Mouse (Mus musculus) thymus, adult 18-20 months (tissue): ENCODE measurements around the gene 6030445D17Rik.

Source experiments
- DNase-seq, 2 experiments: peaks; one replicate each; pipeline ENCODE4 v3.0.0; 2022; ENCODE audit warnings: mixed read lengths in 2 of 2

6030445D17Rik gene

GRCm38 (mm10) chr4:136462086-136462838, at the start of gene 6030445D17Rik:
6030445D17Rik (plus strand) TSS chr4:136462250.
- peak in 1 of 2 experiments; percentile 13 for DNase-seq

GRCm38 (mm10) chr4:136415477-136415876, 46.6 kb upstream of the 6030445D17Rik start:
- DNase-seq = no peak

- no peak for DNase-seq
These were observed 43.1 kb upstream of the 6030445D17Rik start for GRCm38 (mm10) chr4:136418962-136419361.

- DNase-seq = no peak
These were observed 42.7 kb upstream of the 6030445D17Rik start for GRCm38 (mm10) chr4:136419386-136419785.

- no peak for DNase-seq
These were observed 38.8 kb upstream of the 6030445D17Rik start, which contains the start of gene Htr1d for GRCm38 (mm10) chr4:136423224-136423623. Htr1d (plus strand) TSS chr4:136423524.

- no peak for DNase-seq
These were observed 37.7 kb upstream of the 6030445D17Rik start for GRCm38 (mm10) chr4:136424120-136424999.

- no peak for DNase-seq
These were observed 37.1 kb upstream of the 6030445D17Rik start for GRCm38 (mm10) chr4:136425000-136425288.

- DNase-seq = no peak
These were observed 31.3 kb upstream of the 6030445D17Rik start for GRCm38 (mm10) chr4:136430609-136431375.

- peak in 1 of 2 experiments; percentile 12 for DNase-seq
These were observed 30.7 kb upstream of the 6030445D17Rik start for GRCm38 (mm10) chr4:136431376-136431693.

- DNase-seq = no peak
These were observed 28.0 kb upstream of the 6030445D17Rik start for GRCm38 (mm10) chr4:136434029-136434428.

GRCm38 (mm10) chr4:136439106-136439505, 22.9 kb upstream of the 6030445D17Rik start:
- no peak for DNase-seq

- no peak for DNase-seq
These were observed 20.6 kb upstream of the 6030445D17Rik start for GRCm38 (mm10) chr4:136441354-136442043.

GRCm38 (mm10) chr4:136444561-136444960, 17.5 kb upstream of the 6030445D17Rik start:
- no peak for DNase-seq

- DNase-seq = no peak
These were observed 12.3 kb upstream of the 6030445D17Rik start for GRCm38 (mm10) chr4:136449795-136450194.

- no peak for DNase-seq
These were observed 11.8 kb upstream of the 6030445D17Rik start for GRCm38 (mm10) chr4:136450271-136450670.

GRCm38 (mm10) chr4:136451564-136451963, 10.5 kb upstream of the 6030445D17Rik start:
- DNase-seq = no peak

- DNase-seq = no peak
These were observed 9.8 kb upstream of the 6030445D17Rik start for GRCm38 (mm10) chr4:136452286-136452685.

GRCm38 (mm10) chr4:136452792-136453191, 9.3 kb upstream of the 6030445D17Rik start:
- DNase-seq = no peak

- peak in 1 of 2 experiments; percentile 35 for DNase-seq
These were observed 7.2 kb upstream of the 6030445D17Rik start for GRCm38 (mm10) chr4:136454850-136455260.

GRCm38 (mm10) chr4:136456516-136457218, 5.4 kb upstream of the 6030445D17Rik start:
- no peak for DNase-seq

- DNase-seq = no peak
These were observed 3.8 kb upstream of the 6030445D17Rik start for GRCm38 (mm10) chr4:136458276-136458675.

GRCm38 (mm10) chr4:136459210-136459609, 2.8 kb upstream of the 6030445D17Rik start:
- no peak for DNase-seq
